Mouse (Mus musculus) midbrain, postnatal 0 days (tissue): ENCODE data around the gene Chit1. TPM values are rescaled to one million over a fixed set of nuclear protein-coding genes. Genes with fewer than 3 reads are reported as not detected.

ENCODE experiments used
- ATAC-seq: fragments of 200-750 bp; cut with Nextera tagmentation; 2 replicates; pipeline ENCODE4 v1.8.0; 2017; ENCODE audit warnings: moderate number of reproducible peaks, mild to moderate bottlenecking, moderate TSS enrichment, moderate library complexity; ENCODE audit not compliant: low FRiP score
- DNase-seq: peaks from one replicate; pipeline ENCODE4 v3.0.0-alpha.2; 2015; ENCODE audit warnings: low spot score
- H3K27ac ChIP-seq: fragments of 300-500 bp; sonication (generic); 2 replicates; pipeline ENCODE4 v1.5.1; 2014; ENCODE audit warnings: low read depth, mild to moderate bottlenecking, low read length, mixed read lengths
- H3K27me3 ChIP-seq: fragments of 300-500 bp; sonication (generic); 2 replicates; pipeline ENCODE4 v1.6.1; 2014; ENCODE audit warnings: low read length, control low read depth, mixed read lengths; ENCODE audit not compliant: insufficient read depth
- H3K36me3 ChIP-seq: fragments of 300-500 bp; sonication (generic); 2 replicates; pipeline ENCODE4 v1.6.1; 2014; ENCODE audit warnings: low read length, control low read depth, mixed read lengths; ENCODE audit not compliant: insufficient read depth
- H3K4me1 ChIP-seq: fragments of 300-500 bp; sonication (generic); 2 replicates; pipeline ENCODE4 v1.6.1; 2014; ENCODE audit warnings: mild to moderate bottlenecking, control low read depth, antibody characterized with exemption, low read length, mixed read lengths; ENCODE audit not compliant: insufficient read depth
- H3K4me2 ChIP-seq: fragments of 300-500 bp; sonication (generic); 2 replicates; pipeline ENCODE4 v1.6.1; 2014; ENCODE audit warnings: low read depth, mild to moderate bottlenecking, low read length, mixed read lengths; ENCODE audit not compliant: poor library complexity, severe bottlenecking
- H3K4me3 ChIP-seq: fragments of 300-500 bp; sonication (generic); 2 replicates; pipeline ENCODE4 v1.5.1; 2014; ENCODE audit warnings: low read depth, mild to moderate bottlenecking, low read length, moderate library complexity
- H3K9ac ChIP-seq: fragments of 300-500 bp; sonication (generic); replicated peaks from 2 replicates; pipeline ENCODE4 v1.6.1; 2014; ENCODE audit warnings: mild to moderate bottlenecking, low read length, moderate library complexity, mixed read lengths; ENCODE audit not compliant: poor library complexity, severe bottlenecking
- H3K9me3 ChIP-seq: fragments of 300-500 bp; sonication (generic); 2 replicates; pipeline ENCODE4 v1.6.1; 2016; ENCODE audit warnings: low read length, control low read depth
- CTCF ChIP-seq: IDR thresholded peaks from 2 replicates; pipeline ENCODE4 v1.5.1; 2016; ENCODE audit warnings: antibody characterized with exemption, mild to moderate bottlenecking
- WGBS: fragments of 180-500 bp; shearing (Covaris S2); extraction: QIAGEN DNeasy Blood & Tissue Kit; methylation state at CpG from one replicate; pipeline ENCODE4 v1.1.7; 2014; 5-methylcytosine and 5-hydroxymethylcytosine counted together
- polyA plus RNA-seq: library from polyadenylated mRNA; unstranded; fragments of >200 nt; fragmentation: Nextera tagmentation; extraction: Ambion mirVana; gene quantifications from 2 replicates; pipeline ENCODE4 v1.2.1, GENCODE M21; 2015
- total RNA-seq: library from RNA; depleted of rRNA; stranded (reverse); fragments of >200 nt; gene quantifications from 2 replicates; pipeline ENCODE4 v1.2.3, GENCODE M21; 2014; rRNA removed

Chit1 gene
- total RNA-seq (0.24 and 0.99 TPM in 2 replicates), polyA plus RNA-seq (0.21 and 0.48 TPM in 2 replicates)

DNA sequence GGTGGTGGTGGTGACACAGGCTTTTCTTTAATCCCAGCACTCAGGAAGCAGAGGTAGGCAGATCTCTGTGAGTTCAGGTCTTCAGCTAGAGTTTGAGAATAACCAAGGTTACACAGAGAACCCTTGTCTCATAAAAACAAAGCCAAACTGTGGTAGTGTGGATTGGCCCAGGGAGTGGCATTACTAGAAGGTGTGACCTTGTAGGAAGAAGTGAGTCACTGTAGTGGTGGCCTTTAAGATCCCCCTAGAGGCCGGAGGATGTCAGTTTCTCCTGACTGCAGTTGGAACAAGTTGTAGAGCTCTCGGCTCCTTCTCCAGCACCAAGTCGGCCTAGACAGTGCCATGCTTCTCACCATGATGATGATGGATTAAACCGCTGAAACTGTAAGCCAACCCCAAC, at the start of gene Chit1:
TSS of gene Chit1 (plus strand) at position 264 of the 400 bp plus-strand sequence.
- Histone ChIP-seq H3K9ac (no peak within 1 kb of the TSS), H3K4me3 (no peak within 1 kb of the TSS), H3K4me2 (no peak within 1 kb of the TSS), H3K36me3 (no peaks in the 10 kb centered on the region), H3K9me3 (no peaks in the 10 kb centered on the region), H3K27ac (no peak within 1 kb of the TSS), H3K27me3 (no peaks in the 10 kb centered on the region), H3K4me1 (no peaks in the 10 kb centered on the region)
- WGBS = 81% methylated on average over 4 of the region's 4 CpGs
- no peak for ATAC-seq
- no peak for TF ChIP-seq CTCF
- DNase-seq = no peak

DNA sequence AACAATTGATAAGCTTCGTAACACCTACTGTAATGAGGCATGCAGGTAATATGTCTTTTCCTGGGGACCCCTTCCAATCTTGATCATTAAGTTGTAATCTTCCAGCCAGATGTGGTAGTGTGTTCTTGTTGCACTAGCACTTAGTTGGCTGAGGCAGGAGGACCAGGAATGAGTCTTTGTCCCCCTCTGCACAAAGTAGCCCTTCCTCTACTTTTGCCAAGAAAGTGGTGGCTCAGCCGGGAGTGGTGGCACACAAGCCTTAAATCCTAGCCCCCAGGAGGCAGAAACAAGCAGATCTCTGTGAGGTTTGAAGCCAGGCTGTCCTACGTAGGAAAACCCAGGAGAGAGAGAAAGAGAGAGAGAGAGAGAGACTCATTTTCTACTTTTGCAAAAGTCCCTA, 49.1 kb upstream of the Chit1 start:
- Histone ChIP-seq H3K36me3 (no peaks in the 10 kb centered on the region), H3K27me3 (no peaks in the 10 kb centered on the region), H3K27ac (peak overlapping the region; percentile 94), H3K9ac (no peak overlapping the region), H3K9me3 (no peaks in the 10 kb centered on the region), H3K4me2 (no peak overlapping the region), H3K4me3 (no peak overlapping the region), H3K4me1 (peaks cover 36% of the 10 kb centered on the region)
- 40% methylated on average over 3 of the region's 3 CpGs for WGBS
- no peak for ATAC-seq
- TF ChIP-seq CTCF = no peak
- DNase-seq = no peak

DNA sequence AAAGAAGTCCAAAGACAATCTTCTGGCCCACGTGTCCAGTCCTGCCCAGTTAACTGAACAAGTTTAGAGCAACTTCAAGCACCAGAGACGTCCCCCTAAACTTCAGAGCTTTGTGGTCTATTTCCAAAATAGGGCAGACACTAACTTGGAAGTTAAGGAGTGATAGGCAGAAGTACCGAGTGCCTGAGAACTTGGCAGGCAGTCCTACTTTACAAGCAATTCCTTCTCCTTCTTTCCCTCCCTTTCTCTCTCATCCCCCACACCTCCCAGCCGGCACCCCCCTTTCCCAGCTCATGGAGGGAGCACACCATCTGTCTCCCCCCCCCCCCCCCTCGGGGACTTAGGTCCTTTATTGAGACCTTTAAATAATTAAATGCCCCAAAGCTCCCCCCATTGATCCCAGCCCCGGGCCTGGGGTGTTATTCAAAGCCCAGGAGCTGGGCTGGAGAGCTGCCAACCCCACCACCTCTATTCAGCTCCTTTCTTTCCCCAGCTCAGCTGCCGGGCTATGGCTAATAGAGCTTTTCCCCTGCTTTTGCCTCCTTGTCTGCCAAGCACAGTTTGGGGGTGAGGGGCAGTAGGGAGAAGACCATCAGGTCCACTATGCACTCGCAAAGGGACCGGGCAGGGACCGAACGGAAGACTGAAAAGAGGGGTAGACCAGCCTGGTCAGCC, 48.5 kb upstream of the Chit1 start:
- Histone ChIP-seq H3K36me3 (no peaks in the 10 kb centered on the region), H3K9me3 (no peaks in the 10 kb centered on the region), H3K4me3 (no peak overlapping the region), H3K9ac (no peak overlapping the region), H3K27me3 (no peaks in the 10 kb centered on the region), H3K4me2 (peak overlapping the region; percentile 20), H3K27ac (peak overlapping the region; percentile 94), H3K4me1 (peaks cover 38% of the 10 kb centered on the region)
- WGBS = 11% methylated on average over 11 of the region's 11 CpGs
- TF ChIP-seq CTCF = no peak
- DNase-seq = peak; percentile 89
- ATAC-seq = peak; percentile 21

DNA sequence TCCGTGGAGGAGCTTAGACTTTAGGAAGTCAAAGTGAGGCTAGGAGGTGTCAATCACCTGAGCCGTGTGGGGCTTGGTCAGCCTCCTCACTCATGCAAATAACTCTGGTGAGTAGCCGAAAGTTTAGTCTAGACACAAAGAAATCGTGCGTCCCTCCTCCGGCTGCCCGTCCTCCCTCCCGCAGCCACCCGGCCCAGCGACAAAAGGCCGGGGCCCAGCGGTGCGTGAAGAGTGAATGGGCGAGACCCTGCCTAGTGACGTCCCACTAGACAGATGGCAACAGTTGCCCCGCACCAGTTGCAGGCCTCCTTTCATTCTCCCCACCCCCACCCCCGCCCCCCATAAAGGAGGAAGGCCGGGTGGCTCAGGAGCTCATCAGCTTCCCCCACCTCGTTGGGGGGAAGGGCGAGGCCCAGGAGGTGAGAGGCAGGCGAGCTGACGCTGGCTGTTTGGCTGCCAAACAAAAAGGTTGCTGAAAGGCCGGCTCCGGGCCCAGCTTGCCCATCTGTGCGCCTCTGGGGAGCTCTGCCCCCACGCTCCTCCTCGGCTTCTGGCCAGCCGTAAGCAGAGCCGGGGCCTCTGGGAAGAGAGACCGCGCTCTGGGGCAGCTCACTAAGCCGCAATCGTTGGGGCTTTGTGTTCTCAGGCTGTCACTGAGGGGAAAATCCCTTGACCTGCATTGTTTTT, 47.8 kb upstream of the Chit1 start:
- ATAC-seq (peak; percentile 67), DNase-seq (peak; percentile 90)
- H3K4me3 ChIP-seq = no peak overlapping the region
- peaks cover 38% of the 10 kb centered on the region for H3K4me1 ChIP-seq
- H3K27ac ChIP-seq = peak overlapping the region; percentile 77
- no peaks in the 10 kb centered on the region for H3K9me3 ChIP-seq
- no peak for TF ChIP-seq CTCF
- H3K36me3 ChIP-seq = no peaks in the 10 kb centered on the region
- no peaks in the 10 kb centered on the region for H3K27me3 ChIP-seq
- peak overlapping the region; percentile 23 for H3K4me2 ChIP-seq
- peak overlapping the region; percentile 39; the same call in 1 of the 2 replicates for H3K9ac ChIP-seq
- WGBS = 5% methylated on average over 31 of the region's 33 CpGs

DNA sequence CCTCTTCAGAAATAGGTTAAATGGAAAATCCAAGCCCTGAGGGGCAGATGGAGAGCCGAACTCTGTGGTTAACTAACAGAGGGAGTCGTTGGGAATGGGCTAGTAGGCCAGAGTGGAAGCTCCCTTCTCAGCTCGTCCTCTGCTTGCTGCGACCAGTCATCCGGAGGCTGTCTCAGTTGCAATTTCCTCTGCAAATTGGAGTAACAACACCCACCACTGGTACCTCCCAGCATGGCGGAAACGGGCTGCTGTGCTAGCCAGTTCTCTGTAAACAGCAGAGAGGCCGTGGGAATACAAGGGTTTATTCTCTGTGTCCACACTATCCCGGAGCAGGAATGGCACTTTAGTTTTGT, 47.3 kb upstream of the Chit1 start:
- ATAC-seq = no peak
- Histone ChIP-seq H3K4me1 (peaks cover 38% of the 10 kb centered on the region), H3K9me3 (no peaks in the 10 kb centered on the region), H3K4me2 (no peak overlapping the region), H3K4me3 (no peak overlapping the region), H3K27me3 (no peaks in the 10 kb centered on the region), H3K9ac (peak overlapping the region; percentile 39; the same call in 1 of the 2 replicates), H3K27ac (peak overlapping the region; percentile 77), H3K36me3 (no peaks in the 10 kb centered on the region)
- no peak for DNase-seq
- 9% methylated on average over 9 of the region's 9 CpGs for WGBS
- no peak for TF ChIP-seq CTCF

DNA sequence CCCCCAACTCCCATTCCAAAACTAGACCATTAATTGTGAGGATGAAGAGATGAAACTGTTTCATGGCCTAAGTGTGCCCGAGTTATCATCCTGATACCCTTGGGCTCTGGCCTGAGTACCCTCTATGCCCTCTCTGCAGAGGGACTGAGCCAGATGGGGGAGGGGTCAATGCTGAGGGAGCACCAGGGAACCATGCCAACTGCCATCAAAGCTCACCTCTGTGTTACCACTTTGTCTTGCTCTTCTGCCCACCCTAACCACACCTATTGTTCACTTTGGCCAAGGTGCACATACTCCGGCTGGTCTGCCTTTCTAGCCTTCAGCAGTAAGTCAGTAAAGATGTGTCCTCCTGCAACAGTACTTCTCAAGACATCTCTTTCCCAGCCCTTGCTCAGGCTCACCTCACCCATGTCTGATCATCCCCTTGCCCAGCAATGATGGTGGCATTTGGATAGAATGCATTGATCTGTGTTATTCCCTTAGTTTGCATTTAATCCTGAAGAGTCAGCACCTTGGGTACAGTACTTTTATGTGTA, 46.7 kb upstream of the Chit1 start:
- 60% methylated on average over 2 of the region's 2 CpGs for WGBS

More for the DNA sequence above, 46.7 kb upstream of the Chit1 start:
- Histone ChIP-seq H3K9ac (no peak overlapping the region), H3K9me3 (no peaks in the 10 kb centered on the region), H3K27me3 (no peaks in the 10 kb centered on the region), H3K36me3 (no peaks in the 10 kb centered on the region), H3K4me1 (peaks cover 38% of the 10 kb centered on the region), H3K4me3 (no peak overlapping the region), H3K27ac (peak overlapping the region; percentile 77), H3K4me2 (no peak overlapping the region)
- DNase-seq (no peak), ATAC-seq (no peak)
- TF ChIP-seq CTCF = no peak
